Mouse (Mus musculus): ENCODE results near the gene Otud7a. TPM values are rescaled to one million over a fixed set of nuclear protein-coding genes. Genes with fewer than 3 reads are reported as not detected.

The Otud7a gene
- polyA plus RNA-seq, 1 experiment from 2014 or later = 3.2 TPM

Other genes starting within 250 kb of the Otud7a start
- gene Chrna7, start 232.2 kb upstream of the Otud7a start, polyA plus RNA-seq (2015; fragmentation: Nextera tagmentation; extraction: Ambion mirVana) = 7.1 and 7.9 TPM in 2 replicates